Mouse (Mus musculus): Measurements from ENCODE around the gene 2300002M23Rik. TPM values are rescaled to one million over a fixed set of nuclear protein-coding genes. Genes with fewer than 3 reads are reported as not detected.
A peak's percentile ranks its signal among the peaks of the same experiment; 100 is the strongest.

2300002M23Rik gene
- polyA plus RNA-seq, 1 experiment: not detected

- TF ChIP-seq MYOD1 (IDR thresholded peaks at IDR 0.05; ENCODE audit: control insufficient read depth, insufficient read length, low read depth): no peak
- TF ChIP-seq CEBPB (IDR thresholded peaks at IDR 0.05; ENCODE audit: low read depth): no peak
- no peak for TF ChIP-seq USF1 (IDR thresholded peaks at IDR 0.05; ENCODE audit: low read depth)
- peak; percentile 35 for TF ChIP-seq MAX (IDR thresholded peaks at IDR 0.05)
- no peak for TF ChIP-seq FOSL1 (IDR thresholded peaks at IDR 0.05; ENCODE audit: insufficient read depth, low read length, poor library complexity, severe bottlenecking)
- Histone ChIP-seq H3K4me3 (ENCODE audit: insufficient read depth, poor library complexity, severe bottlenecking) (no peak overlapping the region), H3K36me3 (ENCODE audit: control insufficient read depth, insufficient read depth) (no peaks in the 10 kb centered on the region), H3K79me3 (ENCODE audit: low read depth) (no peaks in the 10 kb centered on the region), H3K27me3 (ENCODE audit: control insufficient read depth, insufficient read depth, insufficient read length) (no peaks in the 10 kb centered on the region), H3K79me2 (ENCODE audit: control insufficient read depth, insufficient read depth) (no peaks in the 10 kb centered on the region), H3ac (ENCODE audit: control insufficient read depth, insufficient read length, low read depth) (peak overlapping the region; percentile 4)
Measured at GRCm38 (mm10) chr17:35550871-35551270, 16.4 kb upstream of the 2300002M23Rik start.

- H3K79me2 ChIP-seq (ENCODE audit: control insufficient read depth, insufficient read depth): no peaks in the 10 kb centered on the region
- TF ChIP-seq CTCF (IDR thresholded peaks at IDR 0.05; ENCODE audit: control insufficient read depth, insufficient read depth, insufficient read length): no peak
- no peak for TF ChIP-seq MYOG (IDR thresholded peaks at IDR 0.05; ENCODE audit: control insufficient read depth, extremely low read depth, insufficient read length)
- no peak for TF ChIP-seq FOSL1 (IDR thresholded peaks at IDR 0.05; ENCODE audit: insufficient read depth, low read length, poor library complexity, severe bottlenecking)
- no peak for TF ChIP-seq CEBPB (IDR thresholded peaks at IDR 0.05; ENCODE audit: low read depth)
- no peak for TF ChIP-seq USF1 (IDR thresholded peaks at IDR 0.05; ENCODE audit: low read depth)
- no peak for TF ChIP-seq MYOD1 (IDR thresholded peaks at IDR 0.05; ENCODE audit: control insufficient read depth, insufficient read length, low read depth)
- TF ChIP-seq MAX (IDR thresholded peaks at IDR 0.05): no peak
Measured at GRCm38 (mm10) chr17:35551881-35552414, 15.3 kb upstream of the 2300002M23Rik start, which contains the start of gene Cdsn. Gene Cdsn, plus strand, starts transcription at chr17:35552128.

DNA sequence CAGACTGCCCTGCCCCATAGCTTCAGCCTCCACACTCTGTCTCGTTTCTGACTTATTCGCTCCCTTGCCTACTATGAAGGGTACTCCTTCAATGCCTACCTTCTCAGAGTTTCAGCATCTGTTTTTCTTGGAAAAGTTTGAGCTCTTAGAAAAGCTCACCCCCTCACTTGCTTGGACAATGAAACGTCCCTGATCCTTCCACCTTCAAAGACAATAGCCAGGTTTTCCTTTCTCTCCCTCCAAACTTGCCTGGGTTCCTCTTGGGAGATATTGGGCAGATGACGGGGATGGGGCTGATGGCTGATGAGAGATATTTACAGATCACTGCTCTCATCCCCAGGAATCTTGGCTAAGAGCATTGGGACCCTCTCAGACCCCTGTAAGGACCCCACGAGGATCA is 12.9 kb upstream of the 2300002M23Rik start:
- H3K79me3 ChIP-seq (ENCODE audit: low read depth): no peaks in the 10 kb centered on the region
- H3K79me2 ChIP-seq (ENCODE audit: control insufficient read depth, insufficient read depth): no peaks in the 10 kb centered on the region
- H3ac ChIP-seq (ENCODE audit: control insufficient read depth, insufficient read length, low read depth): no peak overlapping the region
- no peak overlapping the region for H3K4me3 ChIP-seq (ENCODE audit: insufficient read depth, poor library complexity, severe bottlenecking)
- H3K36me3 ChIP-seq (ENCODE audit: control insufficient read depth, insufficient read depth): no peaks in the 10 kb centered on the region
- no peaks in the 10 kb centered on the region for H3K27me3 ChIP-seq (ENCODE audit: control insufficient read depth, insufficient read depth, insufficient read length)
- TF ChIP-seq MAX (IDR thresholded peaks at IDR 0.05) (no peak), CEBPB (IDR thresholded peaks at IDR 0.05; ENCODE audit: low read depth) (no peak), FOSL1 (IDR thresholded peaks at IDR 0.05; ENCODE audit: insufficient read depth, low read length, poor library complexity, severe bottlenecking) (no peak), MYOD1 (IDR thresholded peaks at IDR 0.05; ENCODE audit: control insufficient read depth, insufficient read length, low read depth) (no peak), USF1 (IDR thresholded peaks at IDR 0.05; ENCODE audit: low read depth) (no peak), CTCF (IDR thresholded peaks at IDR 0.05; ENCODE audit: control insufficient read depth, insufficient read depth, insufficient read length) (no peak), MYOG (IDR thresholded peaks at IDR 0.05; ENCODE audit: control insufficient read depth, extremely low read depth, insufficient read length) (no peak)

More at GRCm38 (mm10) chr17:35551881-35552414, 15.3 kb upstream of the 2300002M23Rik start, which contains the start of gene Cdsn:
- H3K4me3 ChIP-seq (ENCODE audit: insufficient read depth, poor library complexity, severe bottlenecking): no peak within 1 kb of the TSS
- no peaks in the 10 kb centered on the region for H3K79me3 ChIP-seq (ENCODE audit: low read depth)
- no peaks in the 10 kb centered on the region for H3K36me3 ChIP-seq (ENCODE audit: control insufficient read depth, insufficient read depth)
- H3K27me3 ChIP-seq (ENCODE audit: control insufficient read depth, insufficient read depth, insufficient read length): no peaks in the 10 kb centered on the region
- H3ac ChIP-seq (ENCODE audit: control insufficient read depth, insufficient read length, low read depth): peak within 1 kb of the TSS; percentile 15

DNA sequence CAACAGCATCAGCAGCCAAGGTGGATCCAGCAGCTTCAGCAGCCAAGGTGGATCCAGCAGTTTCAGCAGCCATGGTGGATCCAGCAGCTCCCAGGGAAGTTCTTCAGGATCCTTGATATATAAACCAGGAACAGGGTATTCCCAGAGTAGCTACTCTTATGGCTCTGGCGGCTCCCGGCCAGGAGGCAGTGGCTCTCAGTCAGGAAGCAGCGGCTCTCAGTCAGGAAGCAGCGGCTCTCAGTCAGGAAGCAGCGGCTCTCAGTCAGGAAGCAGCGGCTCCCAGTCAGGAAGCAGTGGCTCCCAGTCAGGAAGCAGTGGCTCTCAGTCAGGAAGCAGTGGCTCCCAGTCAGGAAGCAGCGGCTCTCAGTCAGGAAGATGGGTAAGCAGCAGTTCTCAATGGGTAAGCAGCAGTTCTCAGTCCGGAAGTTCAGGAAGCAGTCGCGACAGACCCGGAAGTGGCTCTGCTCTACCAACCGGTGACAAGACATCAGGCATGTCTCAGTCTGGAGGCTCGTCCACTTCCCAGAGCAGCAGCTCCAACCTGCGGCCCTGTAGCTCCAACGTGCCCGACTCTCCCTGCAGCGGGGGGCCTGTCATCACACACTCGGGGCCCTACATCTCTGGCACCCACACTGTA is 12.4 kb upstream of the 2300002M23Rik start:
- TF ChIP-seq MYOD1 (IDR thresholded peaks at IDR 0.05; ENCODE audit: control insufficient read depth, insufficient read length, low read depth) (no peak), USF1 (IDR thresholded peaks at IDR 0.05; ENCODE audit: low read depth) (no peak), CEBPB (IDR thresholded peaks at IDR 0.05; ENCODE audit: low read depth) (no peak)
- Histone ChIP-seq H3K36me3 (ENCODE audit: control insufficient read depth, insufficient read depth) (no peaks in the 10 kb centered on the region), H3K79me3 (ENCODE audit: low read depth) (no peaks in the 10 kb centered on the region), H3K79me2 (ENCODE audit: control insufficient read depth, insufficient read depth) (no peaks in the 10 kb centered on the region), H3K27me3 (ENCODE audit: control insufficient read depth, insufficient read depth, insufficient read length) (no peaks in the 10 kb centered on the region), H3K4me3 (ENCODE audit: insufficient read depth, poor library complexity, severe bottlenecking) (no peak overlapping the region), H3ac (ENCODE audit: control insufficient read depth, insufficient read length, low read depth) (no peak overlapping the region)

- TF ChIP-seq MYOD1 (IDR thresholded peaks at IDR 0.05; ENCODE audit: control insufficient read depth, insufficient read length, low read depth) (no peak), FOSL1 (IDR thresholded peaks at IDR 0.05; ENCODE audit: insufficient read depth, low read length, poor library complexity, severe bottlenecking) (no peak), MAX (IDR thresholded peaks at IDR 0.05) (no peak), USF1 (IDR thresholded peaks at IDR 0.05; ENCODE audit: low read depth) (no peak), MYOG (IDR thresholded peaks at IDR 0.05; ENCODE audit: control insufficient read depth, extremely low read depth, insufficient read length) (no peak), CTCF (IDR thresholded peaks at IDR 0.05; ENCODE audit: control insufficient read depth, insufficient read depth, insufficient read length) (no peak), CEBPB (IDR thresholded peaks at IDR 0.05; ENCODE audit: low read depth) (no peak)
- H3ac ChIP-seq (ENCODE audit: control insufficient read depth, insufficient read length, low read depth): no peak overlapping the region
- H3K4me3 ChIP-seq (ENCODE audit: insufficient read depth, poor library complexity, severe bottlenecking): no peak overlapping the region
- H3K27me3 ChIP-seq (ENCODE audit: control insufficient read depth, insufficient read depth, insufficient read length): no peaks in the 10 kb centered on the region
- no peaks in the 10 kb centered on the region for H3K36me3 ChIP-seq (ENCODE audit: control insufficient read depth, insufficient read depth)
- H3K79me2 ChIP-seq (ENCODE audit: control insufficient read depth, insufficient read depth): no peaks in the 10 kb centered on the region
- H3K79me3 ChIP-seq (ENCODE audit: low read depth): no peaks in the 10 kb centered on the region
Measured at GRCm38 (mm10) chr17:35556186-35556765, 11.0 kb upstream of the 2300002M23Rik start.

All from C2C12 (cell line).